Mouse (Mus musculus) ES-E14 (cell line): ENCODE measurements around the gene Chrne.

Experiments
- CHD2 ChIP-seq: IDR thresholded peaks from 2 replicates; pipeline ENCODE4 v1.6.1; 2014; ENCODE audit warnings: mild to moderate bottlenecking, low read depth, low read length, inconsistent platforms
- HCFC1 ChIP-seq: IDR thresholded peaks from 2 replicates; pipeline ENCODE4 v1.6.1; 2012; ENCODE audit warnings: low read length, inconsistent platforms, borderline replicate concordance; ENCODE audit not compliant: insufficient read depth
- MAFK ChIP-seq: IDR thresholded peaks from 2 replicates; pipeline ENCODE4 v1.6.1; 2014; ENCODE audit warnings: mild to moderate bottlenecking, low read depth, low read length, inconsistent platforms; ENCODE audit not compliant: insufficient read depth
- ZC3H11A ChIP-seq: IDR thresholded peaks from 2 replicates; pipeline ENCODE4 v1.6.1; 2012; ENCODE audit warnings: low read depth, mild to moderate bottlenecking, inconsistent platforms, low read length, borderline replicate concordance
- ZNF384 ChIP-seq: IDR thresholded peaks from 2 replicates; pipeline ENCODE4 v1.6.1; 2012; ENCODE audit warnings: low read depth, low read length, inconsistent platforms

DNA sequence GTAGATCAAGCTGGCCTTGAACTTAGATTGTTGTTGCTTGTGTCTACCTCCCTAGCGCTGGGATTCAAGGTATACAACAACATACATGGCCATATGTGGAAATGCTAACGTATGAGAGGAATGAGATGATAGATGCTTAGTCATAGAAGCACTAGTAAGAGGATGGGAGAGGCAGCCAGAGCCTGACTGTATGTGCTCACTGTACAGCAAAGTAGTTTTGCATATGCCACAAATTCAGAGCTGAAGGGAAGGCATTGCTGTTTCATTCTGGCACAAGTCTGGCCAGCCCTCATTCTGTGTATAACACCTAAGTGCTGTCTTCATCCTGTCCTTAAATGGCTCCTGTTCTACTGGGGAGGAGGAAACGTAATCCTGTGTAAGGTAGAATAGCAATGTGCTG is 32.8 kb downstream of the Chrne start:
- TF ChIP-seq HCFC1 (no peak), CHD2 (no peak), ZC3H11A (no peak), MAFK (no peak), ZNF384 (no peak)
